Mouse (Mus musculus) CH12.LX (cell line): Measurements from ENCODE around the gene Olfr694.

Experiments used
- BHLHE40 ChIP-seq: IDR thresholded peaks from 2 replicates; pipeline ENCODE4 v1.6.1; 2011; ENCODE audit warnings: mild to moderate bottlenecking, low read depth, low read length, improper control_type of control experiment
- CHD1 ChIP-seq: IDR thresholded peaks from 2 replicates; pipeline ENCODE4 v1.6.1; 2012; ENCODE audit warnings: low read depth, low read length, improper control_type of control experiment, inconsistent platforms
- CTCF ChIP-seq, 2 experiments: IDR thresholded peaks in 1 of 2; conservative IDR thresholded peaks in 1 of 2; 2 replicates each; pipeline ENCODE4 v1.5.1; 2011 to 2012; ENCODE audit warnings: low read depth in 2 of 2, low read length in 2 of 2, improper control_type of control experiment in 1 of 2, inconsistent platforms in 1 of 2, mild to moderate bottlenecking in 1 of 2, moderate library complexity in 1 of 2
- EP300 ChIP-seq: IDR thresholded peaks from 2 replicates; pipeline ENCODE4 v1.6.1; 2011; ENCODE audit warnings: low read length, improper control_type of control experiment
- ETS1 ChIP-seq: conservative IDR thresholded peaks from 2 replicates; pipeline ENCODE4 v1.6.1; 2012; ENCODE audit warnings: low read depth, mild to moderate bottlenecking, inconsistent platforms, low read length, improper control_type of control experiment, moderate library complexity
- HCFC1 ChIP-seq: IDR thresholded peaks from 2 replicates; pipeline ENCODE4 v1.6.1; 2012; ENCODE audit warnings: low read depth, mild to moderate bottlenecking, inconsistent platforms, low read length, improper control_type of control experiment
- MAX ChIP-seq: IDR thresholded peaks from 2 replicates; pipeline ENCODE4 v1.6.1; 2011; ENCODE audit warnings: low read length, improper control_type of control experiment
- MYC ChIP-seq: IDR thresholded peaks from 2 replicates; pipeline ENCODE4 v1.6.1; 2011; ENCODE audit warnings: low read depth, mild to moderate bottlenecking, improper control_type of control experiment, low read length
- POLR2A ChIP-seq: IDR thresholded peaks from 2 replicates; pipeline ENCODE4 v1.6.1; 2011; ENCODE audit warnings: low read depth, mild to moderate bottlenecking, improper control_type of control experiment, low read length
- POLR2AphosphoS2 ChIP-seq: IDR thresholded peaks from 2 replicates; pipeline ENCODE4 v1.6.1; 2011; ENCODE audit warnings: low read depth, low read length, improper control_type of control experiment
- SIN3A ChIP-seq: IDR thresholded peaks from 2 replicates; pipeline ENCODE4 v1.6.1; 2012; ENCODE audit warnings: low read length, improper control_type of control experiment, inconsistent platforms
- SMC3 ChIP-seq: IDR thresholded peaks from 2 replicates; pipeline ENCODE4 v1.6.1; 2011; ENCODE audit warnings: low read depth, low read length, improper control_type of control experiment
- ZC3H11A ChIP-seq: IDR thresholded peaks from 2 replicates; pipeline ENCODE4 v1.6.1; 2012; ENCODE audit warnings: low read depth, mild to moderate bottlenecking, inconsistent platforms, low read length, improper control_type of control experiment

- TF ChIP-seq SMC3 (no peak), POLR2A (no peak), POLR2AphosphoS2 (no peak), CTCF (conservative IDR thresholded peaks at IDR 0.05 in 1 of 2, IDR thresholded peaks at IDR 0.05 in 1 of 2; ENCODE audit: low read depth in 2 of 2, low read length in 2 of 2) (no peak), ETS1 (no peak), EP300 (no peak), MYC (no peak), ZC3H11A (no peak), CHD1 (no peak), SIN3A (no peak), HCFC1 (no peak), MAX (no peak), BHLHE40 (no peak)
Measured at GRCm38 (mm10) chr7:106635560-106635959, 56.1 kb downstream of the Olfr694 start.
